Mouse (Mus musculus) E14TG2a.4 (cell line): Measurements from ENCODE around the gene Upf3b.

Source experiments
- H3K27me3 ChIP-seq: 2 replicates; pipeline ENCODE4 v1.6.1; 2014; ENCODE audit warnings: low read length, control low read depth; ENCODE audit not compliant: insufficient read depth
- H3K36me3 ChIP-seq: 2 replicates; pipeline ENCODE4 v1.6.1; 2014; ENCODE audit warnings: low read length, control low read depth; ENCODE audit not compliant: insufficient read depth
- H3K4me1 ChIP-seq: replicated peaks from 2 replicates; pipeline ENCODE4 v1.6.1; 2014; ENCODE audit warnings: low read depth, low read length, control low read depth
- H3K4me3 ChIP-seq: replicated peaks from 2 replicates; pipeline ENCODE4 v1.5.1; 2014; ENCODE audit warnings: mild to moderate bottlenecking, low read length
- H3K9me3 ChIP-seq: 2 replicates; pipeline ENCODE4 v1.6.1; 2014; ENCODE audit warnings: low read length, control low read depth
- CTCF ChIP-seq: conservative IDR thresholded peaks from 2 replicates; pipeline ENCODE4 v1.5.1; 2014; ENCODE audit warnings: low read length
- NANOG ChIP-seq: IDR thresholded peaks from 2 replicates; pipeline ENCODE4 v1.6.1; 2014; ENCODE audit warnings: borderline replicate concordance, low read length, mixed read lengths
- POU5F1 ChIP-seq: IDR thresholded peaks from 2 replicates; pipeline ENCODE4 v1.6.1; 2014; ENCODE audit warnings: low read length, borderline replicate concordance

Gene Upf3b

GRCm38 (mm10) chrX:37119585-37119984, 9.5 kb upstream of the Upf3b start:
- H3K27me3 ChIP-seq: no peaks in the 10 kb centered on the region; the same call in 1 of the 2 replicates
- H3K4me3 ChIP-seq: no peak overlapping the region
- TF ChIP-seq CTCF (no peak), POU5F1 (no peak), NANOG (no peak)
- no peaks in the 10 kb centered on the region for H3K9me3 ChIP-seq
- H3K4me1 ChIP-seq: no peaks in the 10 kb centered on the region; the same call in 1 of the 2 replicates
- H3K36me3 ChIP-seq: no peaks in the 10 kb centered on the region

- H3K36me3 ChIP-seq: no peaks in the 10 kb centered on the region
- no peaks in the 10 kb centered on the region for H3K9me3 ChIP-seq
- no peaks in the 10 kb centered on the region; the same call in 1 of the 2 replicates for H3K4me1 ChIP-seq
- no peak for TF ChIP-seq CTCF
- no peak for TF ChIP-seq POU5F1
- TF ChIP-seq NANOG: no peak
- H3K27me3 ChIP-seq: no peaks in the 10 kb centered on the region; the same call in 1 of the 2 replicates
- no peak overlapping the region for H3K4me3 ChIP-seq
Observed at GRCm38 (mm10) chrX:37117085-37117484, 7.0 kb upstream of the Upf3b start.

GRCm38 (mm10) chrX:37110881-37111193, 715 bp upstream of the Upf3b start:
- Histone ChIP-seq H3K27me3 (no peaks in the 10 kb centered on the region; the same call in 1 of the 2 replicates), H3K36me3 (peaks cover 15% of the 10 kb centered on the region), H3K9me3 (no peaks in the 10 kb centered on the region), H3K4me1 (0 out of 2 replicates have a peak, but pooled peaks cover 4% of the 10 kb centered on the region), H3K4me3 (no peak overlapping the region)
- no peak for TF ChIP-seq CTCF
- no peak for TF ChIP-seq NANOG
- no peak for TF ChIP-seq POU5F1

- Histone ChIP-seq H3K36me3 (peaks cover 21% of the 10 kb centered on the region), H3K4me3 (peak overlapping the region; percentile 86), H3K9me3 (no peaks in the 10 kb centered on the region), H3K27me3 (no peaks in the 10 kb centered on the region), H3K4me1 (0 out of 2 replicates have a peak, but pooled peaks cover 4% of the 10 kb centered on the region)
- no peak for TF ChIP-seq CTCF
- no peak for TF ChIP-seq POU5F1
- TF ChIP-seq NANOG: no peak
Observed at GRCm38 (mm10) chrX:37109526-37110192, 463 bp downstream of the Upf3b start.

GRCm38 (mm10) chrX:37103826-37104225, 6.3 kb downstream of the Upf3b start:
- peaks cover 55% of the 10 kb centered on the region for H3K36me3 ChIP-seq
- no peaks in the 10 kb centered on the region for H3K27me3 ChIP-seq
- no peak overlapping the region for H3K4me3 ChIP-seq
- no peaks in the 10 kb centered on the region for H3K4me1 ChIP-seq
- H3K9me3 ChIP-seq: no peaks in the 10 kb centered on the region
- TF ChIP-seq POU5F1 (no peak), CTCF (peak; percentile 22; the same call in 1 of the 2 replicates)

GRCm38 (mm10) chrX:37098681-37099080, 11.4 kb downstream of the Upf3b start:
- Histone ChIP-seq H3K36me3 (peaks cover 68% of the 10 kb centered on the region), H3K27me3 (no peaks in the 10 kb centered on the region), H3K4me3 (no peak overlapping the region), H3K9me3 (no peaks in the 10 kb centered on the region), H3K4me1 (no peaks in the 10 kb centered on the region)
- TF ChIP-seq POU5F1 (no peak), NANOG (no peak), CTCF (no peak)

GRCm38 (mm10) chrX:37095106-37095768, 14.9 kb downstream of the Upf3b start:
- no peaks in the 10 kb centered on the region for H3K4me1 ChIP-seq
- H3K9me3 ChIP-seq: no peaks in the 10 kb centered on the region
- peaks cover 73% of the 10 kb centered on the region for H3K36me3 ChIP-seq
- no peaks in the 10 kb centered on the region for H3K27me3 ChIP-seq
- no peak overlapping the region for H3K4me3 ChIP-seq
- no peak for TF ChIP-seq POU5F1
- TF ChIP-seq CTCF: no peak
- TF ChIP-seq NANOG: no peak

- Histone ChIP-seq H3K36me3 (peaks cover 40% of the 10 kb centered on the region), H3K27me3 (no peaks in the 10 kb centered on the region), H3K4me1 (peaks cover 5% of the 10 kb centered on the region; the same call in 1 of the 2 replicates), H3K9me3 (no peaks in the 10 kb centered on the region), H3K4me3 (no peak overlapping the region)
- TF ChIP-seq NANOG (no peak), POU5F1 (no peak), CTCF (no peak)
Observed at GRCm38 (mm10) chrX:37091457-37091856, 18.7 kb downstream of the Upf3b start.
